Mouse (Mus musculus) frontal cortex, adult (tissue): Measurements from ENCODE around the gene Ergic1.

Experiments
- ATAC-seq: cut with Nextera tagmentation; 2 replicates; pipeline ENCODE4 v1.9.2; 2017; ENCODE audit warnings: mild to moderate bottlenecking, moderate library complexity, mixed read lengths; ENCODE audit not compliant: low TSS enrichment

Gene Ergic1

DNA sequence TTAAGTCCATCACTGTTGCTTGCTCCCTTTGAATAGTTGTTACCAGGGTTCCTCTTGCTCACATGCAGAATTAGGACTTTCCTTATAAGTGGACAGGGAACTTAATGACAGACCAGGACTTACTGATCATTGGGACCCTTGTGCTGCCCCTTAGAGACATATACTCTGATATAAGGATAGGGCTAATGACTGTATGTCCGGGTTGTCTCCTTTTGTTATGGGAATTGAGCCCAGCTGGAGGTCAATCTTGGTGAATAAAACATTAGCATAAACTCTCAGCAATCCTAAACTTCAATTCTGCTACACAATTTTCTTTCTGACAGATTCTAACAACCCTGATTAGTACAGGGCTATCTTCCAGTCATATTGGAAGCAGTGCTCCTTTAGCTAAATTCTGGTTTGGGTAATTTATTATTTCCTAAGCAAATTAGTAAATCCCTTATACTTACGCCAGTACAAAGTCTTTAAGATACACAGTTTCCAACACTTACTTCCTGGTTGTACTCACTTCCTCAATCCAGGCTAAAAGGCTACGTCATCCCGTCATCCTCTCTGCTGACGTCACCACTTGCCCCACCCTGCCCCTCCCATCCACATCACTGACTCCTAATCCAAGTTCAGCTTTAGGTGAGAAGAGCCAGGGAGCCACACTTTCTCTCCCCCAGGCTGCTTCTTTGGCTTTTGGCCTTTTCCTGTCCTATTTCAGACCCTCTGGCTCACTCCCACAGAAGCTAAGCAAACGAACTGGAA, 23.4 kb upstream of the Ergic1 start:
- no peak for ATAC-seq

DNA sequence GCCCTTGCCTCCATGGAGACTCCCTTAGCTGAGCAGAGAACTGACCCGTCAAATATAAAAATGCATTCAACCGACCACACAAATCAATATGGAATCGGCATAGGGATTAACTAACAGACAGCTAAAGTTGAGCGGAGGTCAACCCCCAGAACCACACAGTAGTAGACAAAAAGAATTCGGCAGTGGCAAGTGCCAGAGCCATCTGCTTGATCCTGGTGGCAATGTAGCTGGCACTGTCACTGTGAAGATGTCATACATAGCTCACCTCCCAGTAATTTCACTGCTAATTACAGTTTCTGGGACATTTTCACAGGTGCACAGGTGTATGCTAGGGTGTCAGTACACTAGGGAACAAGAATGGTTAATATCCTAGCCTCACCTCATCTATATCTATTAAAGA, 21.2 kb upstream of the Ergic1 start:
- ATAC-seq, result no peak

DNA sequence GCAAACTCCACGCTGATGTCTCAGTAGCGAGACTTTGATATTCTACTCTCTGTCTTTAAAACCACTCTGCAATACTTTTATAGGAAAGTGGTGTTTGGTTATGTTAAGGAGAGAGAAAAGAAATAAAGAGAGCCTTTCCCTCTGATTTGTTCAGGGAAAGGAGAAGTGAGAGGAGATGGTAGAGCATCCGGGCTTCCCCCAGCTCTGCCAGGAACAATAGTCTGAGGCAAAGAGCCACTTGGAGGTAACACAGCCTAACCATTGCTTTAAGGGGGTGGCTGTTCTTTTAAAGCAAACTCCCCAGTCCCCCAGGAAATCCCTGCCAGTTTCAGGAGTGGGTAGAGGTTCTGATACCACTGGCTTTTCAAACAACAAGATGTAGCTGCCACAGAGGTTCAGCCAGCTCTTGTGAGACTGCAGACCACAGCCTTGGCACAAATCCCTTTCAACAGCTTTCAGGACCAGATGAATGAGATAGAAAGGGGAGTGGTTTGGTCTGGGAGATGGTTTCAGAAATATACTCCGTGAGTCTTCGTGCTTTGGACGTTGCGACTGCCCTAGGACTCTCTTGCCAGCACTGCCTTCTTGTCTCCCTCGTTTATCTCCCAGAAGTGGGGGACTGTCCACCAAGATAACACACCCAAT, 16.8 kb upstream of the Ergic1 start:
- ATAC-seq, result no peak

- ATAC-seq, result no peak
Observed at GRCm38 (mm10) chr17:26547771-26548170, 13.5 kb upstream of the Ergic1 start.

DNA sequence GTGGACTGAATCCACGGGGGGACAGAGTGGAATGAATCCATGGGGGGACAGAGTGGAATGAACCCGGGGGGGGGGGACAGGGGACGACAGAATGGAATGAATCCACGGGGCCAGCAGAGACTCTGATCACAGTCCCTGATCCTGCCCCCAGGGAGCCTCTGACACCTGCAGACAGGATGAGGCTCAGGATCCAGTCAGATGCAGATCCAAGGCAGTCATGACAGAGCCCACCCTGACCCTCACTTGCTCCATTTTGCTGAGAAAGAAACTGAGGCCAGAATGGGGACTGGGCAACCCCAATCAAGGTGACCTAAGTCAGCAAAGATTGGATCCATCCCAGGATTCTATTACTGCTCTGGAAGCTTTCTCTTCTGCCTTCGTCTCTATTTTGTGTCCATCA, 12.7 kb upstream of the Ergic1 start:
- ATAC-seq, result no peak

DNA sequence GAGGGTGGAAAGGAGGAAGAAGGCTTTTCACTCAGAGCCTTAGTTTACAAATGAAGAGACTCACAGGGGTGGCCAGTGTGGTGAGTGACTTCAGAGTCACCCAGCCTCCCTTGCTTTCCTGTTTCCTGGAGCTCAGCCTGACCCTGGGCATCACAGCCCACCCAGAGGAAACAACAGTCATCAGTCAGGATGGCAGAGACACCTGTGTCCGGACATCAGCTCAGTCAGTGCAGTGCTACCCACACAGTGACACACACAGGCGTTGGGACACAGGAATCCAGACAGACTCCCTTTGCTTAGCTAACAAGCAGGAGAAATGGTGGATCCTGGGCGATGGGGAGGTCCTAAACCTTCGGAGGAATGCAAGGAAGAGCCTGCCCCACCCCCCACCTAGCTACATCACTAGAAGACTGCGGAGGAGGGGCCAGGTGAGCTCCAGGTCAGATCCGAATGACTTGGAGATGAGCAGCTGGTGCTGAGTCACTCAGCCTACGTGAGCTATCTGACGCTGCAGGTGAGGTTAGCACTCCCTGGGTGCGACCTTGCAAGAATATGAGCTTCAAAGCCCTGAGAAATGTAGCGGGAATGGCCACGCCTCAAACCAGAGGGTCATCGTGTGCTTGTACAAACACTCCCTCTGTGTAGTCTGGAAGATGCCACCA, 12.0 kb upstream of the Ergic1 start:
- ATAC-seq, result no peak

DNA sequence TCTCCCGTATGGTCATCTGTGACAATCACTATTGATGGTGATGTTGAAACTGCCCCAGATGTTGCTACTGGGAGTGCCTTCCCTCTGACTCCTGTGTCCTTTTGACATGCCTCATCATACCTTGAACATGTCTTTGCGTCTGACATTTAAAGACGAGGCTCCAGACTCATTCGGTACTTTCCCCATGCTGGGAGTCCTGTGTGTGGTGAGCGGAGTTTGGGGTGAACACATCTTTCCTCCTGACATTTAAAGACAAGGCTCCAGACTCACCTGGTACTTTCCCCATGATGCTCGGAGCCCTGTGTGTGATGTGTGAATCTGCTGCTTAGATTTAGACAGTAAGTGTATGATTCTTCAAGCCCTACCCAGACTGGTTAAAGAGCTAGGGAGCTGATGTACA, 10.2 kb upstream of the Ergic1 start:
- ATAC-seq, result no peak

GRCm38 (mm10) chr17:26553033-26553432, 8.3 kb upstream of the Ergic1 start:
- no peak for ATAC-seq

DNA sequence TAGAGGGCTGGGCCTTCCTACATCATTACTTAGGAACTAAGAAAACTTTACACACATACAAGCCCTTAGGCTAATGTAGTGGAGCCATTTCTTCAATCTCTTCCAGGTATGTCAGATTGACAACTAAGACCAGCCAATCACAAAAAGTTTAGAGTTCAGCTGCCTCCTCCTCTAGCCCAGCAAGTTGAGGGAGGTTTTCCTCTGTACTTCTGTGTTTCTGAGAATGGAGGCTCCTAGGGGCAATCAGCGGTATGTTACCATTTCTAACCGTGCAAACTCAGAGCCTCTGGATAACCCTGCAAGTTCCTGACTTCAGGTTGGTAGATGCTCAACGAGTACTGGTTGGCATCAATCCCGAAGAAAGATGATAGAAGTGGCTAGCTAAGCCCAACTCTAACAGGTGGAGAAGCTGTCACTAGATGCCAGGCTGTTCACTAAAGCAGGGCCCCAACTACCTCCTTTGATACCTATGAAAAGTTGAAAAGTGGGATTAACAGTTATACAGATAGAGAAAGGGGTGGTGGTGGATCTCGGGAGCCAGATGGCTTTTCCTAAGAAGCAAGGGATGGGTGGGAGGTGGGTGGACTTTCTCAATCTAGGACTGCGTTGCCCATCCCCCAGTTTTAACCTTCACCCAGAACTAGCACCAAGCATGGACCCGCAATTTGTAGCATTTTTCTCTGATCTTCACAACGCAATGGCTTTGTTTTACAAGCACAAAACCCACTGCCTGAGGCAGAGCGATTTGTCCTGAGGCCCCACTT, 581 bp upstream of the Ergic1 start:
- 0 out of 2 replicates have a peak, but pooled peaks have one; percentile 9 for ATAC-seq

GRCm38 (mm10) chr17:26561651-26562181, 427 bp downstream of the Ergic1 start, which contains the start of gene Dusp1:
Dusp1 (minus strand) TSS chr17:26562128.
- peak; percentile 19; the same call in 1 of the 2 replicates for ATAC-seq

DNA sequence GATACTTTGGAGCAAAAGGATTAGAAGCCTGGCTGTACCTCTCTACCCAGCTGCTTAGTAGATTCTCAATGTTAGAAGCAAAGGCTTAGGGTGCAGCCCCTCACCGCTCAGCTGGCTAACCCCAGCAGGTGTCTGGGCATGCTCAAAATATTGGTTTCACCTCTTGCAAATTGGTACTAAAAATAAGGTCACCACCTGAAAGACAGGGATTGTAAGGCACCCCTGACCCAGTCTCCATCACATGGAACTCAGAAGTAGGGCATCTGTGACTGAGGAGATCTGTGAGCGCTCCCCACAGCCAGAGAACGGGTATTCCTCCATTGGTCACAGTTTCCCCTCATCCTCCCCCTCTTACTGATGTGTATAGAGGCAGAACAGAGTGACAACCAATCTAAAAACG, 1.0 kb downstream of the Ergic1 start:
- ATAC-seq, result 0 out of 2 replicates have a peak, but pooled peaks have one; percentile 25

GRCm38 (mm10) chr17:26563476-26563875, 2.2 kb downstream of the Ergic1 start:
- ATAC-seq, result no peak

- no peak for ATAC-seq
Observed at GRCm38 (mm10) chr17:26564439-26564838, 3.1 kb downstream of the Ergic1 start.

DNA sequence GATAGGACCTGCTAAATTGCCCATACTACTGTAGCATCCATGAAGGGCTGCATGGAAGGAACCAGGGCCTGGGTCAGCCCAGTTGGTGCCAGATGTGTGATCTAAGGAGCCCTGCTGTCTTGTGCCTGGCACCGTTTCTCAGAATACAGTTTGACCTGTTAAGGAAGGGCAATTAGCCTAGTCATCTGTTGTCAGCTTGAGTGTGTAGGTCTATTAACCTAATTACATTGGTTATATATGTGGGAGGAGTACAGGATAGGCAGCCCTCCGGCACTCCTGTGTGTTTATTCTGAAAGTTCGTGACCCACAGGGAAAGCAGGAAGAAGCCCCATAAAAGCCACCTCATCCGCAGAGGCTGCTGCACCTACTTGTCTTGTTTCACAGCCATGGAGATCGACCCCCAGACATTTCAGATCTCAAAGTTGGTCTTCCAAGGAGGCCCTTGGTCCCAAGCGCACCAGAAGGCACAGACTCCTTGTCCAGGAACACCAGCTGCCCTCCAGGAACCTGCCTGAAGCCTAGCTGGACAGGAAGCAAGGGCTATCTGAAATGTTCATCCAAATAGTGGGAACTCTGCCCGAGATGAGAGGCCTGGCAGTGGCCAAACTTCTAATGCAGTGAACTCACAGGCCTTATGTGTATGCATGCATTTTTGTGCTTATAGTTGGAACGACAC, 6.0 kb downstream of the Ergic1 start:
- no peak for ATAC-seq

DNA sequence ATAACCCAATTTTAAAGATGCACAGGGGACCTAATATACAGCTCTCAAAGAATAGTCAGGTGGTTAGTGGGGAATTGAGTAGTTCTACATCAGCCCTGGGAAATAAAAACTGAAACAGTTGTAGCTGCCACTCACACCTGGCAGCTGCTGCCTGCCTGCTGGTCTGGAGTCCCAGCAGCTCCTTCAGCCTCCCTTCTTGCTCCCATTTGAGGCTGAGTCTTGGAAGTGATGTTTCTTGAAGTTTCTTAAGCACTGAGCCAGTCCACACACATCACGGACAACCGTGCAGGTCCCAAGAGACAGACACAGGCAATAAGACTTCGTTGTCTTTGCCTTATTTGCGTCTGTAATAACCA, 6.5 kb downstream of the Ergic1 start:
- no peak for ATAC-seq

DNA sequence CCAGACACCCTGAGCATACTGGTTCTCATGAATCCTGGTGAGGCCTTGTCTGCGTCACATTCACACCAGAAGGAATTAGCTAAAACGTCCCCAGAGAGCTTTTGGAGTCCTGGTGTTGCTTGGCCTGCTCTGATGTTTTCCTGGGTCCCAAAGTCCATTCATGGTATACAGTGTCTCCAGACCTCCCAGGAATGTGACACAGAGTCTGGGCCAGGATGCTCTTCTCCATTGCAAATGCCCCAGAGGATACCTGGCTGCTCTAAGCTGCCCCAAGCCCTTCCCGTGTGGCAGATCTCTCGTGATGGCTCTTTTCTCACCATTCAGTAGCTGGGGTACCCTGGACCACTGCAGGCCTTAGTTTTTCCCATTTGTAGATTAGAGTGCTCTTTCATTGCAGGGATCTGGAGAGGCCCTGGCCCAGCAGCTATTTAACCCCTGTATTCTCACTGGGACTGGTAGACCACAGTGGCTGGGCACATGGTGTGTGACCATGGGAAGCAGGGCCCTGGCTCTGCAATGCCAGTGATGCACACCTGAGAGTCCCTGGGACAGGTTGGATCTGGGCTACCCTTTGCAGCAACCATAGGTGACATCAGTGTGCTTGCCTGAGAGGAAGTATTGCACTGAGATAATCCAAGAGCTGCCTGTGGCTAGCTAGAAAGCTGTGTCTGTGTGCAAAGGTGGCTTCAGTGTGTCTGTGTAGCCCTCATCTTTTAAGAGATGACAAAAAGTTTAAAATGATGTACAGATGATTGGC, 8.5 kb downstream of the Ergic1 start:
- ATAC-seq, result no peak

- ATAC-seq, result no peak
Observed at GRCm38 (mm10) chr17:26570651-26571118, 9.4 kb downstream of the Ergic1 start.

DNA sequence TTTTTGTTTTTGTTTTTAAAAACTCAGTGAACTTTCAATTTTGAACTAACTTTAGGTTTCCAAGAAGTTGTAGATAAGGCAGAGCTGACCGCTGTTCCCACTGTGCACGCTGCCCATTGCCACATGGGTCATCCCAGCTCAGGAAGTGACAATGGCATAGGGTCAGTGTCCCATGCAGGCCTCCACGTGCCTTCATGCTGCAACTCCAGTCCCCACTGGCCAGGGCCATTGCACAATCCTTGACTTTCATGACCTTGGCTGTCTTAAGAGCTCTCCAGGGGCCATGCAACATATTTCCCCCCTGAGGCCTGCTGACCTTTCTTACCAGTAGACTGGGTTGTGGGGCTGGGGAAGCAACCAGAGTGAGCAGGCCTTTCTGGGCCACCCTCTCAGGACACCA, 10.1 kb downstream of the Ergic1 start:
- ATAC-seq, result no peak

GRCm38 (mm10) chr17:26572265-26572664, 11.0 kb downstream of the Ergic1 start:
- ATAC-seq, result no peak

GRCm38 (mm10) chr17:26574118-26574517, 12.8 kb downstream of the Ergic1 start:
- ATAC-seq, result no peak
